Mouse (Mus musculus) MEL (cell line): ENCODE measurements at regions not wholly inside any gene's neighbourhood (a gene's known extent, or its start where the extent isn't known, plus 50 kb on each side); places are given as distances from the start of the nearest gene placed in this dataset.

Experiments used
- DNase-seq: peaks from one replicate; pipeline ENCODE4 v3.0.0; 2011; ENCODE audit warnings: low read depth, low spot score
- H3K27ac ChIP-seq: 2 replicates; pipeline ENCODE4 v1.5.1; 2012; ENCODE audit warnings: low read depth, mild to moderate bottlenecking, control low read depth, low read length, moderate library complexity; ENCODE audit not compliant: control insufficient read depth
- H3K27me3 ChIP-seq, 2 experiments: fragments of 150-350 bp in 1 of 2; sonication (generic) in 1 of 2; 2 replicates each; pipeline ENCODE4 v1.6.1; 2012; ENCODE audit warnings: low read length in 2 of 2, mild to moderate bottlenecking in 2 of 2, improper control_type of control experiment in 1 of 2, moderate library complexity in 1 of 2; ENCODE audit not compliant: insufficient read depth in 2 of 2, control insufficient read depth in 1 of 2
- H3K36me3 ChIP-seq, 2 experiments: 2 replicates each; pipeline ENCODE4 v1.6.1; 2012 to 2014; ENCODE audit warnings: low read length in 2 of 2, improper control_type of control experiment in 1 of 2, inconsistent platforms in 1 of 2, mild to moderate bottlenecking in 1 of 2; ENCODE audit not compliant: insufficient read depth in 2 of 2, control insufficient read depth in 1 of 2
- H3K4me1 ChIP-seq, 2 experiments: fragments of 150-350 bp in 1 of 2; sonication (generic) in 1 of 2; 2 replicates each; pipeline ENCODE4 v1.6.1; 2012; ENCODE audit warnings: low read length in 2 of 2, improper control_type of control experiment in 1 of 2, mild to moderate bottlenecking in 1 of 2; ENCODE audit not compliant: insufficient read depth in 2 of 2, control insufficient read depth in 1 of 2
- H3K4me3 ChIP-seq, 2 experiments: fragments of 150-350 bp in 1 of 2; sonication (generic) in 1 of 2; 2 replicates each; pipeline ENCODE4 v1.5.1; 2012; ENCODE audit warnings: low read depth in 2 of 2, low read length in 2 of 2, mild to moderate bottlenecking in 2 of 2, moderate library complexity in 2 of 2, control low read depth in 1 of 2, improper control_type of control experiment in 1 of 2; ENCODE audit not compliant: control insufficient read depth in 1 of 2, insufficient read depth in 1 of 2
- H3K79me2 ChIP-seq: 2 replicates; pipeline ENCODE4 v1.6.1; 2012; ENCODE audit warnings: mild to moderate bottlenecking, low read length, moderate library complexity; ENCODE audit not compliant: control insufficient read depth, poor library complexity, insufficient read depth
- H3K9ac ChIP-seq: 2 replicates; pipeline ENCODE4 v1.6.1; 2012; ENCODE audit warnings: low read depth, mild to moderate bottlenecking, control low read depth, low read length, moderate library complexity; ENCODE audit not compliant: control insufficient read depth, poor library complexity, severe bottlenecking
- H3K9me3 ChIP-seq: fragments of 150-350 bp; sonication (generic); replicated peaks from 2 replicates; pipeline ENCODE4 v1.6.1; 2012; ENCODE audit warnings: mild to moderate bottlenecking, low read length, improper control_type of control experiment, moderate library complexity; ENCODE audit not compliant: insufficient read depth
- BHLHE40 ChIP-seq: IDR thresholded peaks from 2 replicates; pipeline ENCODE4 v1.6.1; 2012; ENCODE audit warnings: low read depth, mild to moderate bottlenecking, inconsistent platforms, low read length, improper control_type of control experiment, borderline replicate concordance
- CHD1 ChIP-seq: IDR thresholded peaks from 2 replicates; pipeline ENCODE4 v1.6.1; 2012; ENCODE audit warnings: low read depth, mild to moderate bottlenecking, inconsistent platforms, low read length, improper control_type of control experiment
- CHD2 ChIP-seq: IDR thresholded peaks from 2 replicates; pipeline ENCODE4 v1.6.1; 2011; ENCODE audit warnings: low read length, improper control_type of control experiment
- E2F4 ChIP-seq: IDR thresholded peaks from 2 replicates; pipeline ENCODE4 v1.6.1; 2011; ENCODE audit warnings: low read depth, low read length, improper control_type of control experiment, borderline replicate concordance
- ELF1 ChIP-seq: IDR thresholded peaks from 2 replicates; pipeline ENCODE4 v1.6.1; 2014; ENCODE audit warnings: low read depth, mild to moderate bottlenecking, inconsistent platforms, low read length, improper control_type of control experiment, moderate library complexity
- EP300 ChIP-seq, 2 experiments: IDR thresholded peaks; 2 replicates each; pipeline ENCODE4 v1.6.1; 2011; ENCODE audit warnings: improper control_type of control experiment in 2 of 2, low read length in 2 of 2, low read depth in 1 of 2, mild to moderate bottlenecking in 1 of 2
- ETS1 ChIP-seq: IDR thresholded peaks from 2 replicates; pipeline ENCODE4 v1.6.1; 2012; ENCODE audit warnings: low read depth, mild to moderate bottlenecking, inconsistent platforms, low read length, improper control_type of control experiment, moderate library complexity
- HCFC1 ChIP-seq: IDR thresholded peaks from 2 replicates; pipeline ENCODE4 v1.6.1; 2012; ENCODE audit warnings: low read depth, mild to moderate bottlenecking, inconsistent platforms, low read length, improper control_type of control experiment, moderate library complexity
- JUND ChIP-seq: IDR thresholded peaks from 2 replicates; pipeline ENCODE4 v1.6.1; 2011; ENCODE audit warnings: low read depth, mild to moderate bottlenecking, improper control_type of control experiment, low read length
- KAT2A ChIP-seq: conservative IDR thresholded peaks from 2 replicates; pipeline ENCODE4 v1.6.1; 2012; ENCODE audit warnings: low read depth, low read length, improper control_type of control experiment, inconsistent platforms
- MXI1 ChIP-seq: IDR thresholded peaks from 2 replicates; pipeline ENCODE4 v1.6.1; 2011; ENCODE audit warnings: mild to moderate bottlenecking, low read depth, low read length, improper control_type of control experiment
- POLR2AphosphoS5 ChIP-seq: IDR thresholded peaks from 2 replicates; pipeline ENCODE4 v1.6.1; 2012; ENCODE audit warnings: low read depth, borderline replicate concordance, mild to moderate bottlenecking, inconsistent platforms, low read length, moderate library complexity, mixed read lengths
- RCOR1 ChIP-seq: IDR thresholded peaks from 2 replicates; pipeline ENCODE4 v1.6.1; 2012; ENCODE audit warnings: low read depth, mild to moderate bottlenecking, inconsistent platforms, low read length, improper control_type of control experiment
- SMC3 ChIP-seq: IDR thresholded peaks from 2 replicates; pipeline ENCODE4 v1.6.1; 2011; ENCODE audit warnings: low read depth, low read length, improper control_type of control experiment
- TAL1 ChIP-seq: IDR thresholded peaks from 2 replicates; pipeline ENCODE4 v1.6.1; 2012; ENCODE audit warnings: mild to moderate bottlenecking, inconsistent platforms, low read length, moderate library complexity, mixed read lengths
- TBP ChIP-seq: IDR thresholded peaks from 2 replicates; pipeline ENCODE4 v1.8.0; 2011; ENCODE audit warnings: low read depth, low read length, improper control_type of control experiment
- UBTF ChIP-seq: IDR thresholded peaks from 2 replicates; pipeline ENCODE4 v1.6.1; 2012; ENCODE audit warnings: low read depth, mild to moderate bottlenecking, inconsistent platforms, low read length, improper control_type of control experiment, moderate library complexity, borderline replicate concordance; ENCODE audit not compliant: insufficient read depth
- USF1 ChIP-seq: IDR thresholded peaks from 2 replicates; pipeline ENCODE4 v1.6.1; 2014; ENCODE audit warnings: low read depth, mild to moderate bottlenecking, inconsistent platforms, low read length, improper control_type of control experiment, moderate library complexity
- USF2 ChIP-seq, 2 experiments: IDR thresholded peaks; 2 replicates each; pipeline ENCODE4 v1.6.1; 2011 to 2012; ENCODE audit warnings: improper control_type of control experiment in 2 of 2, low read length in 2 of 2, borderline replicate concordance in 1 of 2, inconsistent platforms in 1 of 2, low read depth in 1 of 2, mild to moderate bottlenecking in 1 of 2; ENCODE audit not compliant: insufficient read depth in 1 of 2
- ZMIZ1 ChIP-seq: IDR thresholded peaks from 2 replicates; pipeline ENCODE4 v1.6.1; 2012; ENCODE audit warnings: low read depth, mild to moderate bottlenecking, inconsistent platforms, low read length, improper control_type of control experiment, moderate library complexity
- ZNF384 ChIP-seq: IDR thresholded peaks from 2 replicates; pipeline ENCODE4 v1.6.1; 2012; ENCODE audit warnings: low read depth, mild to moderate bottlenecking, inconsistent platforms, low read length, improper control_type of control experiment

GRCm38 (mm10) chr6:55567521-55567920, 113.5 kb downstream of the Neurod6 start:
- Histone ChIP-seq H3K9me3 (no peaks in the 10 kb centered on the region), H3K4me3 (no peak overlapping the region), H3K79me2 (no peaks in the 10 kb centered on the region), H3K27ac (no peak overlapping the region), H3K4me1 (no peaks in the 10 kb centered on the region), H3K27me3 (no peaks in the 10 kb centered on the region), H3K9ac (no peak overlapping the region), H3K36me3 (no peaks in the 10 kb centered on the region)
- no peak for TF ChIP-seq ZMIZ1
- no peak for TF ChIP-seq ELF1
- no peak for TF ChIP-seq RCOR1
- TF ChIP-seq MXI1: no peak
- no peak for TF ChIP-seq UBTF
- no peak for TF ChIP-seq HCFC1
- no peak for TF ChIP-seq E2F4
- TF ChIP-seq TBP: no peak
- TF ChIP-seq ETS1: no peak
- TF ChIP-seq USF2 (IDR thresholded peaks at IDR 0.05; ENCODE audit: borderline replicate concordance in 1 of 2, insufficient read depth in 1 of 2, low read depth in 1 of 2, low read length in 2 of 2): no peak
- no peak for TF ChIP-seq BHLHE40
- TF ChIP-seq POLR2AphosphoS5: no peak
- TF ChIP-seq KAT2A: no peak
- TF ChIP-seq USF1: no peak
- TF ChIP-seq JUND: no peak
- no peak for TF ChIP-seq CHD2
- no peak for TF ChIP-seq TAL1
- no peak for DNase-seq

GRCm38 (mm10) chr6:55565260-55566209, 113.8 kb downstream of the Adcyap1r1 start:
- no peaks in the 10 kb centered on the region for H3K9me3 ChIP-seq
- DNase-seq: no peak
- TF ChIP-seq JUND (no peak), CHD2 (no peak), SMC3 (no peak), CHD1 (no peak), ETS1 (no peak), RCOR1 (no peak), EP300 (IDR thresholded peaks at IDR 0.05; ENCODE audit: low read depth in 1 of 2, low read length in 2 of 2) (no peak), ZNF384 (no peak)
- no peaks in the 10 kb centered on the region for H3K4me1 ChIP-seq
- no peak overlapping the region for H3K27ac ChIP-seq
- no peak overlapping the region for H3K4me3 ChIP-seq
- H3K36me3 ChIP-seq: no peaks in the 10 kb centered on the region
- no peaks in the 10 kb centered on the region for H3K79me2 ChIP-seq
- no peaks in the 10 kb centered on the region for H3K27me3 ChIP-seq
- H3K9ac ChIP-seq: no peak overlapping the region
